Mouse (Mus musculus) small intestine, adult 2 months (tissue): Measurements from ENCODE around the gene C77080. TPM values are rescaled to one million over a fixed set of nuclear protein-coding genes. Genes with fewer than 3 reads are reported as not detected.

ENCODE experiments used
- H3K27ac ChIP-seq: fragments of 200-500 bp; 2 replicates; pipeline ENCODE4 v1.5.1; 2012; ENCODE audit warnings: low read depth, low read length, control low read depth, inconsistent platforms; ENCODE audit not compliant: insufficient read depth
- H3K27me3 ChIP-seq: fragments of 200-500 bp; 2 replicates; pipeline ENCODE4 v1.6.1; 2012; ENCODE audit warnings: mild to moderate bottlenecking, moderate library complexity, low read length, inconsistent platforms; ENCODE audit not compliant: control insufficient read depth, insufficient read depth
- H3K36me3 ChIP-seq: fragments of 200-500 bp; 2 replicates; pipeline ENCODE4 v1.6.1; 2012; ENCODE audit warnings: mild to moderate bottlenecking, low read length, control low read depth, inconsistent platforms; ENCODE audit not compliant: control insufficient read depth, insufficient read depth
- H3K4me1 ChIP-seq: fragments of 200-500 bp; 2 replicates; pipeline ENCODE4 v1.6.1; 2012; ENCODE audit warnings: low read length, inconsistent platforms, mixed read lengths; ENCODE audit not compliant: control insufficient read depth, insufficient read depth, insufficient read length
- H3K4me3 ChIP-seq: fragments of 200-500 bp; 2 replicates; pipeline ENCODE4 v1.5.1; 2012; ENCODE audit warnings: low read depth, mild to moderate bottlenecking, control low read depth, inconsistent platforms, low read length, moderate library complexity
- CTCF ChIP-seq: fragments of 200-500 bp; IDR thresholded peaks from 2 replicates; pipeline ENCODE4 v1.5.1; 2012; ENCODE audit warnings: low read depth, mild to moderate bottlenecking, control low read depth, inconsistent platforms, low read length, moderate library complexity, mixed read lengths; ENCODE audit not compliant: insufficient replicate concordance, insufficient read length; ENCODE audit errors: extremely low read depth
- POLR2A ChIP-seq: fragments of 200-500 bp; IDR thresholded peaks from 2 replicates; pipeline ENCODE4 v1.6.1; 2012; ENCODE audit warnings: low read depth, mild to moderate bottlenecking, control low read depth, inconsistent platforms, low read length, moderate library complexity
- WGBS: fragments of 180-500 bp; shearing (Covaris S2); methylation state at CpG from one replicate; pipeline ENCODE4 v1.1.7; 2018; 5-methylcytosine and 5-hydroxymethylcytosine counted together
- polyA plus RNA-seq: library from polyadenylated mRNA; depleted of rRNA; stranded (reverse); fragments of >200 nt; gene quantifications from 2 replicates; pipeline ENCODE4 v1.2.3, GENCODE M21; 2012

C77080 gene
- polyA plus RNA-seq, 1 experiment: 267 TPM

- H3K4me3 ChIP-seq: peak overlapping the region; percentile 36
- H3K4me1 ChIP-seq: peaks cover 66% of the 10 kb centered on the region
- 20% methylated on average over 12 of the region's 12 CpGs for WGBS
- peaks cover 3% of the 10 kb centered on the region; the same call in 1 of the 2 replicates for H3K36me3 ChIP-seq
- H3K27me3 ChIP-seq: no peaks in the 10 kb centered on the region
- no peak for TF ChIP-seq POLR2A
- no peak for TF ChIP-seq CTCF
- peak overlapping the region; percentile 95 for H3K27ac ChIP-seq
Measured at GRCm38 (mm10) chr4:129231594-129232450, 29.4 kb downstream of the C77080 start.

DNA sequence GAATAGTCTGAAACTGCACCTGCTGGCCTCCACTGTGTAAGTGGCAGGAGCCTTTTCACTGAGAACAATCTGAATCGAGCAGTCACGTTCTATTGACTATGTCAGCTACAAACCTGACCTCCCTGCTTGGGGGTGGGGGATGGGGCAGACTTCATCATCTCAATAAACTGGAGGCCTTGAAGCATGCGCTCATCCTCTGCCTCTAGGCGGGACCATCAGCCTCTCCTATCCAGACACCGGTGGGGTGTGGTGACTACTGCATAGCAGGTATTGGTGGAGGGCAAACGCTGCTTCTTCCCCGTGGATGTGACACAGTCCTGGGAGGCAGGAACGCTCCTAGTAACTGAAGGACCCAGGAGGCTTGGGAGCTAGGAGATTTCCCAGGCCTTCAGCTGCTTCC, 30.3 kb downstream of the C77080 start:
- peak overlapping the region; percentile 28 for H3K4me3 ChIP-seq
- no peaks in the 10 kb centered on the region for H3K27me3 ChIP-seq
- H3K27ac ChIP-seq: peak overlapping the region; percentile 95
- TF ChIP-seq CTCF (no peak), POLR2A (no peak)
- 47% methylated on average over 8 of the region's 8 CpGs for WGBS
- peaks cover 3% of the 10 kb centered on the region for H3K36me3 ChIP-seq
- peaks cover 63% of the 10 kb centered on the region for H3K4me1 ChIP-seq

DNA sequence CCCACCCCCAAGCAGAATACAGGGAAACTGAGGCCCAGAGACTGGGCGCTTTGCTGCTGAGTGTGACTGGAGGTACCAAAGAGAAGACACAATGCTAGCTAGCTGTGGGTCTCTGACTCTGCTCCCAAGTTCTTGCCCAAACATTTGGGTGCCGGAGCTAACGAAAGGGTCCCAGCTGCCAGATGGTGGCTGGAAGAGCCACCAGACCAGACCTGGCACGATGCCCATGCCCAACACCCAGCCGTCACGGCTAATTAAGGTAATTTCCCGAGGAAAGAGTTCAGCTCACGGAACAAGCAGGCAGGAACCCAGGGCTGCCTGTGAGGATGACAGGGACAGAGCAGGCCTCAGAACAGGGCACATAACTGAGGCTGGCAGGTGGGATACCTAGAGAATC, 33.2 kb downstream of the C77080 start:
- no peaks in the 10 kb centered on the region for H3K27me3 ChIP-seq
- H3K27ac ChIP-seq: no peak overlapping the region
- 29% methylated on average over 8 of the region's 8 CpGs for WGBS
- H3K4me1 ChIP-seq: peaks cover 49% of the 10 kb centered on the region
- no peak for TF ChIP-seq CTCF
- no peak for TF ChIP-seq POLR2A
- peak overlapping the region; percentile 16; the same call in 1 of the 2 replicates for H3K4me3 ChIP-seq
- H3K36me3 ChIP-seq: peaks cover 32% of the 10 kb centered on the region

DNA sequence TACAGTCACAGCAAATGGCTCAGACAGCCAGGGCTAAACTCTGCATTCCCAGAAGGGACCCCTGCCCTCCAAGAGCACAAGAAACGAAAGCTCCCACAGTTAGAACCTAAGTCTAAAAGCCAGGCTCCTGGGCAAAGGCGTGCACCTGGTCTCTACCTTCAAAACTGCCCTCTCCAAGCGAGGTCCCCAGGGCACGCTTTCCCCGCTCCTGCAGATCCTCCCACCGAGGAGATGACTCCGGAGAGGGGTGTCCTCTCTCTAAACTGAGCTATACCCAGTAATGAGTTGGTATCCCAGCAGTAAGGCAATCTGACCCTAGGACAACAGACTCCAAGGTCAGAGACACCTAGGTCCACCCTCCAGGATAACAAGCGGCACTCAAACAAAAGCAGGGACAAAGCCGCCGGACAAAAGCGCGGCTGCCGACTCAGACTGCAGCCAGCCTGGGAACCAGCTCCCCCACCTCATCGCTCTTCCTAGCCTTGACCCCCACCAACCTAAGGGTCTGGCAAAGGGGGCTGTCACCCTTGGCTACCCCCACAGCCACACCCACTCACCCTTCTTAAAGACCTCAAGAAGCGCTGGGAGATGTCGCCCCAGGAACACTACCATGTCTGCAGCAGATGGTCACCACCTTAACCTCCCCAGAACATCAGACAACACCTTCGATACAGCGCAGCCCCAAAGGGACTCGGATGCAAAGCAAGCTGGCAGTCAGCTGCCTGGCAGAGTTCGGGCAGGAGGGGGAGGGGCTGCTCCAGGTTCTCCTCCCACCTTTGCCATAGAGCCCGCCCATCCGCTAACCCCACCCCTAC, 33.8 kb downstream of the C77080 start:
- TF ChIP-seq CTCF: no peak
- Histone ChIP-seq H3K36me3 (peaks cover 38% of the 10 kb centered on the region), H3K27me3 (no peaks in the 10 kb centered on the region), H3K27ac (no peak overlapping the region), H3K4me3 (peak overlapping the region; percentile 12; the same call in 1 of the 2 replicates), H3K4me1 (peaks cover 45% of the 10 kb centered on the region)
- 42% methylated on average over 22 of the region's 22 CpGs for WGBS

DNA sequence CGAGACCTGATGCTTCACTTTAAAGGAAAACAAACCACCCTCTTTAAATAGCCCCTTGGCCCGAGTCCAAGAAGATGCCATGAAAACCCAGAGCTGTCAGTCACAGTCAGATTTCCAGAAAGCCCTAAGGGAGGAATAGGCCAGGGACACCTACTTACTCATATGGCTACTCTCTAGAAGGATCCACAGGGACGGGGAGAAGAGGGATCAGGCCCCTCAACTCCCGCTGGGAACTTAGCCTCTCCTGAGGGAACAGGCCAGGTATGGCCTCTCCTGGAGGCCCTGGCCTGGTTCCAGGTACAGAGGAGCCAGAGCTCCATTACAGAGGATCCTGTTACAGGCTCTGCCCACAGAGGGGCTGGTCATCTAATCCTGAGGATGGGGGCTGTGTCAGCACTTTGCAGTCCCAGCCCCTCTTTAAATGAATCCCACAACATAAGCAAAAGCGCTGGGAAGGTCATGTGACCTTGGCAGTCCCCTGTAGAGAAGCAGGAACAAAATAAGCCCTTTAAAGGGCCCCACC, 34.7 kb downstream of the C77080 start:
- no peak overlapping the region for H3K4me3 ChIP-seq
- H3K4me1 ChIP-seq: peaks cover 37% of the 10 kb centered on the region
- no peak overlapping the region for H3K27ac ChIP-seq
- peaks cover 46% of the 10 kb centered on the region for H3K36me3 ChIP-seq
- H3K27me3 ChIP-seq: no peaks in the 10 kb centered on the region
- TF ChIP-seq POLR2A (no peak), CTCF (no peak)
- 20% methylated on average over 5 of the region's 5 CpGs for WGBS

- TF ChIP-seq POLR2A (no peak), CTCF (no peak)
- Histone ChIP-seq H3K36me3 (peaks cover 58% of the 10 kb centered on the region), H3K4me1 (peaks cover 28% of the 10 kb centered on the region), H3K27ac (no peak overlapping the region), H3K4me3 (no peak overlapping the region), H3K27me3 (no peaks in the 10 kb centered on the region)
- 98% methylated on average over 12 of the region's 12 CpGs for WGBS
Measured at GRCm38 (mm10) chr4:129225315-129225714, 35.9 kb downstream of the C77080 start.
